Mouse (Mus musculus) limb, embryonic 15.5 days (tissue): ENCODE results near the gene Map4k5. TPM values are rescaled to one million over a fixed set of nuclear protein-coding genes. Genes with fewer than 3 reads are reported as not detected.
A peak's percentile ranks its signal among the peaks of the same experiment; 100 is the strongest.

ENCODE experiments used
- ATAC-seq: fragments of 200-750 bp; cut with Nextera tagmentation; 2 replicates; pipeline ENCODE4 v1.8.0; 2017; ENCODE audit warnings: low read depth, moderate TSS enrichment; ENCODE audit not compliant: insufficient number of reproducible peaks, low FRiP score, low TSS enrichment
- H3K27ac ChIP-seq: fragments of 300-500 bp; sonication (generic); 2 replicates; pipeline ENCODE4 v1.5.1; 2015; ENCODE audit warnings: moderate library complexity, mild to moderate bottlenecking, inconsistent platforms
- H3K27me3 ChIP-seq: fragments of 300-500 bp; sonication (generic); 2 replicates; pipeline ENCODE4 v1.6.1; 2015; ENCODE audit warnings: inconsistent platforms
- H3K36me3 ChIP-seq: fragments of 300-500 bp; sonication (generic); 2 replicates; pipeline ENCODE4 v1.6.1; 2015; ENCODE audit warnings: inconsistent platforms
- H3K4me1 ChIP-seq: fragments of 300-500 bp; sonication (generic); 2 replicates; pipeline ENCODE4 v1.6.1; 2015; ENCODE audit warnings: inconsistent platforms
- H3K4me2 ChIP-seq: fragments of 300-500 bp; sonication (generic); 2 replicates; pipeline ENCODE4 v1.6.1; 2015; ENCODE audit warnings: mild to moderate bottlenecking, inconsistent platforms
- H3K4me3 ChIP-seq: fragments of 300-500 bp; sonication (generic); 2 replicates; pipeline ENCODE4 v1.5.1; 2015; ENCODE audit warnings: mild to moderate bottlenecking, inconsistent platforms
- H3K9ac ChIP-seq: fragments of 300-500 bp; sonication (generic); 2 replicates; pipeline ENCODE4 v1.6.1; 2015; ENCODE audit warnings: inconsistent platforms
- H3K9me3 ChIP-seq: fragments of 300-500 bp; sonication (generic); 2 replicates; pipeline ENCODE4 v1.6.1; 2016; ENCODE audit warnings: inconsistent platforms
- WGBS: fragments of 180-500 bp; shearing (Covaris S2); methylation state at CpG from one replicate; pipeline ENCODE4 v1.1.7; 2015; 5-methylcytosine and 5-hydroxymethylcytosine counted together
- polyA plus RNA-seq: library from polyadenylated mRNA; unstranded; fragments of >200 nt; fragmentation: Nextera tagmentation; extraction: Ambion mirVana; gene quantifications from 2 replicates; pipeline ENCODE4 v1.2.1, GENCODE M21; 2015

Gene Map4k5
- polyA plus RNA-seq, 1 experiment from 2014 or later: 38.1 TPM

DNA sequence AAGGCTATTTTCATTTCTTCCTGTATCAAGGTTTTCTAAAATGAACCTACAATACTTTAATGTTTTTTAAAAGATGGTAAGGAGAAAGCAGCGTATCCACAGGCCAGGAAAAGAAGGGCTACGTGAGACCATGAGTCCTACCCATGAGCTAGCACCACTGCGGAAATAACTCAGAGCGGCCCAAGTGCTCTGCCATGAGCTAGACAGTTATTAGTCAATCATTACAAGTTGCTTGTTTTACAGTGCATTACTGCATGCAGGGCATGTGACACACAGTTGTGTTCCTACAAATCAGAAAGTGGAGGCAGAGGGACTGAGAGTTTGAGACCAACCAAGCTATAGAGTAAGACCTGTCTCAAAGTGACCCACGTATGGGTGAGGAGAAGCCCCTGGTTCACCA is 8.9 kb downstream of the Map4k5 start:
- H3K4me1 ChIP-seq: peaks cover 36% of the 10 kb centered on the region
- ATAC-seq: no peak
- H3K27me3 ChIP-seq: no peaks in the 10 kb centered on the region
- H3K4me3 ChIP-seq: no peak overlapping the region
- no peak overlapping the region for H3K9ac ChIP-seq
- no peaks in the 10 kb centered on the region for H3K9me3 ChIP-seq
- 93% methylated on average over 5 of the region's 5 CpGs for WGBS
- no peak overlapping the region for H3K4me2 ChIP-seq
- no peaks in the 10 kb centered on the region for H3K36me3 ChIP-seq
- no peak overlapping the region for H3K27ac ChIP-seq

DNA sequence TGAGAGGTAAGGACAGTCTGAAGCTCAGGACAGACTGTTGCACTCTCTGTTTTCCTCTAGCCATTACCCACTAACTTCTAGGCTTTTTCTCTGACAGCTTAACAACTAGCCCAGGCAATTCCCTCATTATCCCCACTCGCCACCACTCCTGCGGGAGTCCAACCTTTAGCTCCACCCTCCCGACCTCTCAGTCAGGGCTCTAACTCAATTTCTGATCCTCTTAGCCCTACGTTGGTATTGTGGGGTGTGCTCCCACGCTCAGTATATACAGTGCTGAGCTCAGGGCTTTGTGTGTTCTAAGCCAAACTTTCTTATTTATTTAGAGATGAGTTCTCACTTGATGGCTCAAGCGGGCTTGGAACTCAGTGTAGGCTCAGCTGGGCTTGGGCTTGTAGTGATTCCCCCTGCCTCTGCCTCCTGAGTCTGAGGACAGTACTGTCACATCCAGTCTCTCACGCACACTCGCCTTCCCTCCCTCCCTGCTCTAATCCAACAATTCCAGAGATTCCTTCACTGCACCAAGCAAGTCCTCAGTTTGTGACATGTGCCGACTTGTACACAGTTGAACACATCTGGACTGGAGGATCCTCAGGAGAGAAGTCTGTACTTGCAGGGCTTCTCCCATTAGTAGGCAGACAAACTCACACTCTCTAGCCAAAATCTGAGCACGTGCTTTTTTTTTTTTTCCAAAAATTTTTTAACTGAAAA is 11.6 kb downstream of the Map4k5 start:
- WGBS: 35% methylated on average over 10 of the region's 10 CpGs
- Histone ChIP-seq H3K4me3 (no peak overlapping the region), H3K36me3 (no peaks in the 10 kb centered on the region), H3K4me2 (no peak overlapping the region), H3K9ac (no peak overlapping the region), H3K27me3 (no peaks in the 10 kb centered on the region), H3K4me1 (peaks cover 29% of the 10 kb centered on the region), H3K9me3 (no peaks in the 10 kb centered on the region), H3K27ac (0 out of 2 replicates have a peak overlapping the region, but pooled peaks have one; percentile 13)
- no peak for ATAC-seq

DNA sequence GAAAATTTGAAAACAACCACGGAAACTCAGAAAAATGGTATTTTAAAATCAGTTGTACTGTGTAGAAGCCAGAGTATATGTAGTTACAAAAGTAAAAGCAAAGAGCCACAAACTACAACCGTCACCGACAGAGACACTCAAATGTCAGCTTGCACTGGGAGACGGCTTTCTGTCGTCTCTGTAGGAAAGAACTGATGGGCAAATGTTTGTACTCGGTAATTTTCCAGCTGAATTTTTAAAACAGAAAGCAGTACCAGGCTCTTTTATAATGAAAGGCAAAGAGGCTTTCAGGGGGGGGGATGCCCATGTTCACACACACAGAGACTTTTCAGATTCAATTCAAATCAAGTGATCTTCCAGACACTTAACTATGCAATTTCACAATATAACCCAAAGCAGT is 13.3 kb downstream of the Map4k5 start:
- H3K4me2 ChIP-seq: 0 out of 2 replicates have a peak overlapping the region, but pooled peaks have one; percentile 10
- H3K4me1 ChIP-seq: peaks cover 29% of the 10 kb centered on the region
- H3K36me3 ChIP-seq: no peaks in the 10 kb centered on the region
- no peaks in the 10 kb centered on the region for H3K27me3 ChIP-seq
- 15% methylated on average over 6 of the region's 6 CpGs for WGBS
- ATAC-seq: no peak
- H3K9me3 ChIP-seq: no peaks in the 10 kb centered on the region
- H3K9ac ChIP-seq: no peak overlapping the region
- peak overlapping the region; percentile 78 for H3K27ac ChIP-seq
- H3K4me3 ChIP-seq: no peak overlapping the region; the same call in 1 of the 2 replicates

DNA sequence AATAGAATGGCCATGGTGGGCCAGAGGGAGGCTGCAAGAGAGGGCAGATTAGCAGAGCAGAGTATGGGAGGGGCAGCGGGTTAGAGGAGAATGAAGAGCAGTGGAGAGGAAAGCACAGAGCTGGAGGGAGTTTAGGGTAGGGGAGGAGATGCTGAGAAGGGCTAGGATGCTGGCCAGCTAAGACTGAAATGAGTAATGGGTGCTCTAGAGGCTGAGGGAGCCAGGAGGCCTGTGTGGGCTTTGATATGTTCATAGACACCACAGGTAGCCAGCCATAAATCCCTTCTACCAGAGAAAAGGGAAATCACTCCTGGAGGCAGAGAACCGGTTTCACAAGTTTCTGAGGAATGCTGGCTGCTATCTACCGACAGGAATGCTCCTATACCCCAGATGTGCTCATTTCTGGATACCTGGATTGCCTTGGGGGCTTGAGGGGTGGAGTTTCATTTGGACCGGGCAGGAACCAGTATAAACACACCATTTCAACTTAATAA is 13.8 kb downstream of the Map4k5 start:
- ATAC-seq: 0 out of 2 replicates have a peak, but pooled peaks have one; percentile 44
- no peaks in the 10 kb centered on the region for H3K36me3 ChIP-seq
- WGBS: 8% methylated on average over 4 of the region's 4 CpGs
- no peak overlapping the region; the same call in 1 of the 2 replicates for H3K4me3 ChIP-seq
- no peaks in the 10 kb centered on the region for H3K9me3 ChIP-seq
- H3K4me1 ChIP-seq: peaks cover 29% of the 10 kb centered on the region
- peak overlapping the region; percentile 78 for H3K27ac ChIP-seq
- peak overlapping the region; percentile 17 for H3K4me2 ChIP-seq
- H3K9ac ChIP-seq: no peak overlapping the region
- no peaks in the 10 kb centered on the region for H3K27me3 ChIP-seq

DNA sequence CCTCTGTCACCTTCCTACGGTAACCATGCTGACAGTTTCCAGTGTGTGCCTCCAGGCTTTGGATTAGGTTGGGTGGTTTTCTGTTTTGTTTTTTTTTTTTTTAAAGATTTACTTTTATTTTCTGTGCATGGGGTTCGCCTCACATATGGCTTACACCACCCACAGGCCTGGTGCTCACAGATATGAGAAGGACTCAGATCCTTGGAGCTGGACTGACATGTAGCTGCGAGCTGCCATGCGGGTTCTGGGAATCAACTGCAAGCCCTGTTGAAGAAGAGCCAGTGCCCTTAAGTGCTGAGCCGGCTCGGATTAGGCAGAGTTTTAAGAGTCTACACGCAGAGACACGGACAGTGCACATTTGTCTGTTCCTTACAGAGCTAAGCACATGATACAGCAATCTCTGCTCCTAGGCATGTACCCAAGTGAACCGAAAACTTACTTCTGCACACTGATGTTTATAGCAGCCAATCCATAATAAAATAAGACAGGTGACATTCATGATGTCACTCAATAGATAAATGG is 15.1 kb downstream of the Map4k5 start:
- 76% methylated on average over 9 of the region's 9 CpGs for WGBS
- Histone ChIP-seq H3K4me1 (peaks cover 29% of the 10 kb centered on the region), H3K27ac (no peak overlapping the region), H3K9ac (no peak overlapping the region), H3K27me3 (no peaks in the 10 kb centered on the region), H3K4me2 (no peak overlapping the region), H3K4me3 (no peak overlapping the region), H3K9me3 (no peaks in the 10 kb centered on the region), H3K36me3 (no peaks in the 10 kb centered on the region)
- ATAC-seq: no peak

DNA sequence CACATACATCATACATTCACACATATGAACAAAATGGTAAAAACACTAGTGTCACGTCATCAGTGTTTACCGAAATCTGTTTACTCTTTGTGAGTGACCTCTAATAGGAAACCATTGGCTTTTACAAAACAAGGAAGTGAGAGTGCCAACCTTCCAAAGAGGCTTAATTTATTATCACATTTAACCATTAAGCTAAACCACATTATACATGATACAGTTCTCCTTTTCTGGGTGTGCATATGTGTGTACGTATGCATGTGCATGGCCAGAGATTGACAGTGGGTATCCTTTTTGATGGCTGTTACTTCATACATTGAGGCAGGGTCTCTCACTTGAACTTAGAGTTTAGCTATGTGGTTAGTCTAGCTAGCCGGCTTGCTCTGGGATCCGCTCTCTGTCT is 21.4 kb downstream of the Map4k5 start:
- H3K27me3 ChIP-seq: no peaks in the 10 kb centered on the region
- H3K4me3 ChIP-seq: no peak overlapping the region
- H3K4me2 ChIP-seq: no peak overlapping the region
- peaks cover 19% of the 10 kb centered on the region for H3K36me3 ChIP-seq
- no peak overlapping the region for H3K9ac ChIP-seq
- no peaks in the 10 kb centered on the region for H3K4me1 ChIP-seq
- WGBS: 96% methylated on average over 5 of the region's 5 CpGs
- ATAC-seq: no peak
- H3K9me3 ChIP-seq: no peaks in the 10 kb centered on the region
- no peak overlapping the region for H3K27ac ChIP-seq

DNA sequence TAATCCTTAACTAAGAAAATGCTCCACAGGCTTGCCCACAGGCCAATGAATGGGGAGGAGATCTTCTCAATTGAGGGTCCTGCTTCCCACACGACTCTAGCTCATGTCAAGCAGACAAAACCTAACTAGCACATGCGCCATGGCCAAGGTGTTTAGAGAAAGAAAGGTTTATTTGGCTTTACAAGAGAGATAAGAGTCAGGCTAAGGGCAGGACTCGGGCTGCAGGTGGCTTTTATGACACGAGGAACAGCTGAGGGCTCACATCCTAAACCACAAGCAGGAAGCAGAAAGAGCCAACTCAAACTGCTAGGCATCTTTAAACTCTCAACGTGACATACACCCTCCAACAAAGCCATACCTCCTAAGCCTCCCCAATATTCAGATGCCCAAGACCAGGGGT is 25.7 kb downstream of the Map4k5 start:
- H3K4me1 ChIP-seq: peaks cover 3% of the 10 kb centered on the region; the same call in 1 of the 2 replicates
- H3K36me3 ChIP-seq: peaks cover 32% of the 10 kb centered on the region
- no peaks in the 10 kb centered on the region for H3K27me3 ChIP-seq
- no peak overlapping the region for H3K4me3 ChIP-seq
- WGBS: 68% methylated on average over 5 of the region's 5 CpGs
- H3K9ac ChIP-seq: no peak overlapping the region
- ATAC-seq: no peak
- H3K4me2 ChIP-seq: no peak overlapping the region
- no peaks in the 10 kb centered on the region for H3K9me3 ChIP-seq
- no peak overlapping the region for H3K27ac ChIP-seq

DNA sequence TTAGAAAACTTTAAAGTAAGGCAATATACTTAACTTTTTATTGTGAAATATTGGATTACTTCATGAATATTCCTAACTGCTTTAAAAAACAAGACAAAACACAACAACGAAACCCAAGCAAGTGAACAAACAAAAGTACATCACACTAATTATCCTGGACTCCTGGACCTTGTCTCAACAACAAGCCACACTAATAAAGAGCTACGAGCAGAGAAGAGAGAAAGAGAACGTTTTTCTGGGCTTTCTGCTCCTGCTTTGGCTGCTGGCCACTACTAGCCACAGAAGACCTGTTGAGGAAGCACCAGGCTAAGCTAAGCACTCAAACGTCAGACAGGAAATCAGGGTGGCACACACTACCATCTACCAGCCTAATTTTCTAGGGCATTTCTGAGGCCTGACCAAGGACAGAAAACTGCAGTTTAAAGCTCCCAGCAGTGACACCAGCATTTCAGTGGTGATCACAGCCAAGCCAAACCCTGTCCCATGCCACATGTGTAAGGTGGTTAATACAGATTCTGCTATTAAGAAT is 28.8 kb downstream of the Map4k5 start:
- no peak overlapping the region for H3K9ac ChIP-seq
- H3K27me3 ChIP-seq: no peaks in the 10 kb centered on the region
- H3K27ac ChIP-seq: peak overlapping the region; percentile 22; the same call in 1 of the 2 replicates
- H3K4me3 ChIP-seq: no peak overlapping the region
- H3K4me2 ChIP-seq: no peak overlapping the region
- no peaks in the 10 kb centered on the region for H3K9me3 ChIP-seq
- ATAC-seq: no peak
- 39% methylated on average over 4 of the region's 4 CpGs for WGBS
- H3K36me3 ChIP-seq: peaks cover 13% of the 10 kb centered on the region; the same call in 1 of the 2 replicates
- peaks cover 3% of the 10 kb centered on the region; the same call in 1 of the 2 replicates for H3K4me1 ChIP-seq

DNA sequence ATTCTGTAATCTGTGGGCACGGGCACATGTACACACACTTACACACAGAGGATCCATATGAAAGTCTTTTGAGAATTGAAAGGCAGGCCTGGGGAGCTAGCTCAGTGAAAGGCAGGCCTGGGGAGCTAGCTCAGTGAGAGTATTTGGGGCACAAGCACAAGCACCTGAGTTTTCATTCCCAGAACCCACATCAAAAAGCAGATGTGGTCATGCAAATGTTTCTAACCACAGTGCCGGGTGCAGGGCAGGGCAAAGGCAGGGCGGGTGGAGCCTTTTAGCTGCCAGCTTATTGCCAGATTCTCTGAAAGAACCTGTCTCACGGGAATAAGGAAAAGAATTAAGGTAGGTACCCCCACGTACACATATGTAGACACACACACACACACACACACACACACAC is 29.5 kb downstream of the Map4k5 start:
- Histone ChIP-seq H3K4me2 (no peak overlapping the region), H3K9me3 (no peaks in the 10 kb centered on the region), H3K9ac (no peak overlapping the region), H3K4me1 (peaks cover 3% of the 10 kb centered on the region; the same call in 1 of the 2 replicates), H3K27ac (no peak overlapping the region), H3K36me3 (peaks cover 13% of the 10 kb centered on the region; the same call in 1 of the 2 replicates), H3K4me3 (no peak overlapping the region), H3K27me3 (no peaks in the 10 kb centered on the region)
- 52% methylated on average over 5 of the region's 5 CpGs for WGBS
- ATAC-seq: no peak

DNA sequence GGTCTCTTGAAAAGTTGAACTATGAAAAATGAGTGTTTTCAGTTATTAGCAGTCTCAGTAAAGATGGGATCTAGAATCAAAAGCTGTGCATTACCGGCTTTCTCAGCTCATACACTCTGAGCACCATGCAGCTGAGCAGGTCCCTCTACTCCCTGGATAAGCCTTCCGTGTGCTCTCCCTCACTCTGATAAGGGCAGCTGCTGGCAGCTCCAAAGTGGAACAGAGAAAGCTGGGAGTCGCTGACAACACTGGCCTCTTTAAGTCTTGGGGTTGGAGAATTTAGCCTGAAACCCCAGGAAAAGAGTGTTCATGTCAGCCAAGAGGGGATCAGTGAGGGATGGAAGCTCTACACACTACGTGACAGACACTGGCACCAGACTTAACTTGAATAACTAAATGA is 34.2 kb downstream of the Map4k5 start:
- no peaks in the 10 kb centered on the region for H3K27me3 ChIP-seq
- 88% methylated on average over 4 of the region's 4 CpGs for WGBS
- no peak for ATAC-seq

DNA sequence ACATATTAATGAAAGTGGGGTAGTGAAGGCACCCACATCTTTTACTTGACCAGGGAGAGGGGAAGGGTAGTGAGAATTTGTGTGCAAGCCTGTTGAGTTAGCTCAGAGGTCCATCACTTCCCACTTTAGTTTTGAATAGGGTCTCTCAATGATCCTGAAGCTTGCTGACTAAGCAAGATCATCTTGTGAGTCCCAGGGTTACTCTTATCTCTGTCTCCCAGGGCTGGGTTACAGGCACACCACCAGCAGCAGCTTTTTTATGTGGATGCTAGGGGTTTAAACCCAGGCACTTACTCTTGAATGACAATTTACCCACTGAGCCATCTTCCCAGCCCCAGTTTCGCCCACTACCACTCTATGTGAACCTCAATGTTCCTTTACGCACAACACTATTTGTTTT is 35.4 kb downstream of the Map4k5 start:
- no peak for ATAC-seq
- H3K4me3 ChIP-seq: no peak overlapping the region
- H3K36me3 ChIP-seq: peaks cover 13% of the 10 kb centered on the region
- no peaks in the 10 kb centered on the region for H3K9me3 ChIP-seq
- H3K4me1 ChIP-seq: no peaks in the 10 kb centered on the region
- no peak overlapping the region for H3K9ac ChIP-seq
- H3K4me2 ChIP-seq: no peak overlapping the region
- no peak overlapping the region for H3K27ac ChIP-seq
- H3K27me3 ChIP-seq: no peaks in the 10 kb centered on the region
- WGBS: 98% methylated on average over 2 of the region's 2 CpGs

More for the DNA sequence above, 34.2 kb downstream of the Map4k5 start:
- Histone ChIP-seq H3K36me3 (peaks cover 20% of the 10 kb centered on the region), H3K27ac (no peak overlapping the region), H3K4me1 (no peaks in the 10 kb centered on the region), H3K4me2 (no peak overlapping the region), H3K9me3 (no peaks in the 10 kb centered on the region), H3K4me3 (no peak overlapping the region), H3K9ac (no peak overlapping the region)

DNA sequence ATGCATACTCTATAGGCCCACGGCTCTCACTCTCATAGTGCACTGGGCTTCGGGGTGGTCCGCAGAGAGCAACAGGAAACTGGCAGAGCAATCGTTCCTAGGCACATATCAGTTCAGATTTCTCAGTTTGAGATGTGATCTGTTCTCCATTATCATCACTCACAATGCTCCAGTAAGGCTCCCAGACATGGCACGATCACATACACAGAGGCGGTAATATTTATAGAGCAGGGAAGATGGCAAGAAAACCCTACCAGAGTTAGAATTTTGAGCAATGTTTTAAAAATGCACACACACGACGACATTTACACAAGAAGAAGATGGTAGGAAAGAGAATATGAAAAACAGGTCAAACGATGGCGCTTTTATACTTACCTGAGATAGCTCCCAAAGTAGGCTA is 36.6 kb downstream of the Map4k5 start:
- Histone ChIP-seq H3K36me3 (peaks cover 25% of the 10 kb centered on the region), H3K4me1 (no peaks in the 10 kb centered on the region), H3K4me3 (no peak overlapping the region), H3K4me2 (no peak overlapping the region), H3K9ac (no peak overlapping the region), H3K9me3 (no peaks in the 10 kb centered on the region), H3K27ac (no peak overlapping the region), H3K27me3 (no peaks in the 10 kb centered on the region)
- no peak for ATAC-seq
- WGBS: 92% methylated on average over 10 of the region's 10 CpGs
